Mouse (Mus musculus) limb, embryonic 11.5 days (tissue): ENCODE measurements around the gene Tifa. TPM values are rescaled to one million over a fixed set of nuclear protein-coding genes. Genes with fewer than 3 reads are reported as not detected.

ENCODE experiments used
- ATAC-seq: fragments of 200-750 bp; cut with Nextera tagmentation; 2 replicates; pipeline ENCODE4 v1.8.0; 2017; ENCODE audit warnings: low read depth; ENCODE audit not compliant: insufficient number of reproducible peaks, low FRiP score, low TSS enrichment
- DNase-seq: peaks from one replicate; pipeline ENCODE4 v3.0.0-alpha.2; 2015; ENCODE audit warnings: low spot score
- H3K27ac ChIP-seq: fragments of 300-500 bp; sonication (generic); replicated peaks from 2 replicates; pipeline ENCODE4 v1.5.1; 2014; ENCODE audit warnings: low read depth, mild to moderate bottlenecking, low read length
- H3K27me3 ChIP-seq: fragments of 300-500 bp; sonication (generic); 2 replicates; pipeline ENCODE4 v1.6.1; 2014; ENCODE audit warnings: mild to moderate bottlenecking, low read length, mixed read lengths; ENCODE audit not compliant: control insufficient read depth, insufficient read depth
- H3K36me3 ChIP-seq: fragments of 300-500 bp; sonication (generic); 2 replicates; pipeline ENCODE4 v1.6.1; 2014; ENCODE audit warnings: mild to moderate bottlenecking, low read length, moderate library complexity, mixed read lengths; ENCODE audit not compliant: control insufficient read depth, insufficient read depth
- H3K4me1 ChIP-seq: fragments of 300-500 bp; sonication (generic); 2 replicates; pipeline ENCODE4 v1.6.1; 2014; ENCODE audit warnings: low read length, mixed read lengths; ENCODE audit not compliant: control insufficient read depth, insufficient read depth
- H3K4me2 ChIP-seq: fragments of 300-500 bp; sonication (generic); 2 replicates; pipeline ENCODE4 v1.6.1; 2014; ENCODE audit warnings: low read depth, mild to moderate bottlenecking, moderate library complexity; ENCODE audit not compliant: severe bottlenecking
- H3K4me3 ChIP-seq: fragments of 300-500 bp; sonication (generic); 2 replicates; pipeline ENCODE4 v1.5.1; 2014; ENCODE audit warnings: low read depth, low read length
- H3K9ac ChIP-seq: fragments of 300-500 bp; sonication (generic); 2 replicates; pipeline ENCODE4 v1.6.1; 2014; ENCODE audit warnings: mild to moderate bottlenecking, low read length
- H3K9me3 ChIP-seq: fragments of 300-500 bp; sonication (generic); 2 replicates; pipeline ENCODE4 v1.6.1; 2016; ENCODE audit warnings: low read length; ENCODE audit not compliant: control insufficient read depth
- WGBS: fragments of 180-500 bp; shearing (Covaris S2); extraction: QIAGEN DNeasy Blood & Tissue Kit; methylation state at CpG from one replicate; pipeline ENCODE4 v1.1.7; 2014; 5-methylcytosine and 5-hydroxymethylcytosine counted together
- polyA plus RNA-seq: library from polyadenylated mRNA; unstranded; fragments of >200 nt; fragmentation: Nextera tagmentation; extraction: Ambion mirVana; gene quantifications from 2 replicates; pipeline ENCODE4 v1.2.1, GENCODE M21; 2014

Gene Tifa
- polyA plus RNA-seq, 1 experiment from 2014 or later: 2.0 TPM

DNA sequence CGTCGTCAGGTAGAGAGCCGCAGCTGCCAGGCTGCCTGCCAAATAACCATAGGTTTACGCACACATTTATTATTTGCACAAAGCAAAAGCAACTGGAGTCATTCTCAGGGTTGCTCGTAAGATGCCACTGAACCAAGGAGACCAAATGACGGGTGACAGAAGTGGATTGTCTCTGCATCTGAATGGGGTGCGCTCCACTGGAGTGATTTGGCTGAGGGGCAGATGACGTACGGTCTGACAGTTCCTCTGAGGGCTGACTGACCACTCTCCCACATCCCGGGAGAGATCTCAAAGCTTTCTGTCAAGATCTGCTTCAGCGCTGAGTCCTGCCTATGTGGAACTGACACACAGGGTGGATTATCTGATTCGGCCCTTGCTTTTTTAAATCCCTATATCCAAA lies 15.5 kb downstream of the Tifa start:
- Histone ChIP-seq H3K27me3 (no peaks in the 10 kb centered on the region), H3K4me1 (no peaks in the 10 kb centered on the region), H3K4me3 (no peak overlapping the region), H3K9me3 (no peaks in the 10 kb centered on the region), H3K9ac (no peak overlapping the region), H3K27ac (no peak overlapping the region), H3K36me3 (no peaks in the 10 kb centered on the region; the same call in 1 of the 2 replicates), H3K4me2 (no peak overlapping the region)
- 91% methylated on average over 12 of the region's 12 CpGs for WGBS
- no peak for ATAC-seq
- DNase-seq: no peak

DNA sequence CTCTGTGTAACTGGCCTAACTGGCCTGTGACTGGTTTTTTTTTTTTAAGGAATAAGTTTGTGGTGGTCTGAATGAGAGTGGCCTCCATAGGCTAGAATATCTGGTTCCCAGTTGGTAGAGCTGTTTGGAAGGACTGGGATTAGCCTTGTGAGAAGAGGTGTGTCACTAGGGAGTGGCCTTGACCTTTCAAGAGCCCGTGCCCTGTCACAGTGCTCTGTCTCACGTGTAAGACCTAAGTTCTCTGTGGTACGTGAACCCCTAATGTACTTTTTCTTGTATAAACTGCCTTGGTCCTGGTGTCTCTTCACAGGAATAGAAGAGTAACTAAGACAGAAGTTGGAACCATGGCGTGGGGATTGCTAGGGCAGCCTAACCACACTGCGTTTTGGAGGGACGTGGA lies 16.4 kb downstream of the Tifa start:
- Histone ChIP-seq H3K36me3 (no peaks in the 10 kb centered on the region; the same call in 1 of the 2 replicates), H3K27me3 (no peaks in the 10 kb centered on the region), H3K9me3 (no peaks in the 10 kb centered on the region), H3K4me1 (no peaks in the 10 kb centered on the region), H3K9ac (no peak overlapping the region), H3K27ac (no peak overlapping the region), H3K4me2 (no peak overlapping the region), H3K4me3 (no peak overlapping the region)
- ATAC-seq: no peak
- 91% methylated on average over 6 of the region's 6 CpGs for WGBS
- DNase-seq: no peak

DNA sequence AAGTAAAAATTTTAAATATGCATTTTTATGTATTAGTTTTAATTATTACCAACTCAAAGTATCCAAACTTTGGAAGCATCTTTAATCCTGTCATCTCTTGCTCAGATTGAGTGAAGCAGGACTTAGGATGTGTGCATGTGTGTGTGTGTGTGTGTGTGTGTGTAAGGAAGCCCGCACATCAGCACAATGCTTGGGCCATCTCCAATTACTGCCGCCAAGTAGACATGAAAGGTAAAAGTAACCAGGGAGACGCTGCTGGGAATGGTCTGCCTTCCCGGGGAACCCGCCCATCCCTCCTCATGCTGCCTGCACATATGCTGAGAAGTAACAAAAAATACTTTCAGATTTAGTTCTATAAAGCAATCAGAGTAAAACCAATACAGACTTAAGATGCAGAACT lies 18.2 kb downstream of the Tifa start:
- no peak for DNase-seq
- no peak for ATAC-seq
- Histone ChIP-seq H3K4me2 (no peak overlapping the region), H3K9me3 (no peaks in the 10 kb centered on the region), H3K27ac (no peak overlapping the region), H3K27me3 (no peaks in the 10 kb centered on the region), H3K4me1 (no peaks in the 10 kb centered on the region), H3K4me3 (no peak overlapping the region), H3K9ac (no peak overlapping the region), H3K36me3 (no peaks in the 10 kb centered on the region; the same call in 1 of the 2 replicates)
- 70% methylated on average over 5 of the region's 5 CpGs for WGBS

DNA sequence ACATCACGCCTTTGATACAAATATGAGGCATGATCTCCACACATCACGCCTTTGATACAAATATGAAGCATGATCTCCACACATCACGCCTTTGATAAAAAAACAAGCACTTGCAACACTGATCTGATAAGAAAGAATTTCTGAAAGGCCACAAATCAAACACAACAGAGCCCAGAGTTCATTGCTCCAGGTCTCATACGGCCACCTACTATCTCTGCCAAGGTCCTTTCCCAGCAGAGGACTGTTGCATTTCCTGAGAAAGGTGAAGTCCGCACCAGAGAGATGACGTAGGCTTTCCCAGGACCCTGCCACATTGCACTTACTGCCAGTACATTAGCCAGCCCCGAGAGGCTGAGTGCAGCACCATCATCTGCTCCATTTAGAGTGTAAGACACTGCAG lies 19.5 kb downstream of the Tifa start:
- WGBS: 89% methylated on average over 7 of the region's 7 CpGs
- ATAC-seq: no peak
- H3K27ac ChIP-seq: no peak overlapping the region
- H3K9me3 ChIP-seq: no peaks in the 10 kb centered on the region
- H3K4me1 ChIP-seq: no peaks in the 10 kb centered on the region
- no peak overlapping the region for H3K4me3 ChIP-seq
- H3K36me3 ChIP-seq: no peaks in the 10 kb centered on the region; the same call in 1 of the 2 replicates
- DNase-seq: no peak
- H3K27me3 ChIP-seq: no peaks in the 10 kb centered on the region
- H3K4me2 ChIP-seq: no peak overlapping the region
- no peak overlapping the region for H3K9ac ChIP-seq

DNA sequence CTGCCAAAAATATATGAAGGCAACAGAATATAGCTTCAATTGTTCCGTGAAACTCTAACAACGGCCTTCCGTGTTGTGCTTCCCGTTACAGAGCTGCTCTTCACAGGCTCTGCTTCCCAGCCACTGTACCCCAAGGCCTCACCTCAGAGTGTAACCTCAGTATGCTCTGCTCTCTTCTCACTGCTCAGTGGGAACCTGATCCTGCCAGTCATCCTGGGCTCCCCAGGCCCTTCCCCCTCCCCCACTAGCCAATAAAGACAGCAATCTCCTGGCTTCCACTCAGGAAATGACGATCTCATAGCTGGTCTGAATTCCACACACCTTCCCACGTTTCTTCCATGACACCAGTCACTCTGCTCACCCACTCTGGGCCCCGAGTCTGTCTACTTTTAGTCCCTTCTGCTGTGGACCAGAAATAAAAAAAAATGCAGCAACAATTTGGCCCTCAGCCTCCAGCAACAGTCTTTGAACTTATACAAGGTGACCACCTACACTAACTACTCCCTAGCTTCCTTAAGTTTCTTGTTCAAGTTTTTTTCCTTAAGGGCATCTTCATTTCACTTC lies 27.6 kb downstream of the Tifa start:
- DNase-seq (no peak), ATAC-seq (no peak)
- Histone ChIP-seq H3K4me3 (no peak overlapping the region), H3K27ac (no peak overlapping the region), H3K36me3 (peaks cover 5% of the 10 kb centered on the region; the same call in 1 of the 2 replicates), H3K4me2 (no peak overlapping the region), H3K4me1 (peaks cover 9% of the 10 kb centered on the region; the same call in 1 of the 2 replicates), H3K27me3 (no peaks in the 10 kb centered on the region), H3K9me3 (no peaks in the 10 kb centered on the region), H3K9ac (no peak overlapping the region)
- 62% methylated on average over 7 of the region's 7 CpGs for WGBS

DNA sequence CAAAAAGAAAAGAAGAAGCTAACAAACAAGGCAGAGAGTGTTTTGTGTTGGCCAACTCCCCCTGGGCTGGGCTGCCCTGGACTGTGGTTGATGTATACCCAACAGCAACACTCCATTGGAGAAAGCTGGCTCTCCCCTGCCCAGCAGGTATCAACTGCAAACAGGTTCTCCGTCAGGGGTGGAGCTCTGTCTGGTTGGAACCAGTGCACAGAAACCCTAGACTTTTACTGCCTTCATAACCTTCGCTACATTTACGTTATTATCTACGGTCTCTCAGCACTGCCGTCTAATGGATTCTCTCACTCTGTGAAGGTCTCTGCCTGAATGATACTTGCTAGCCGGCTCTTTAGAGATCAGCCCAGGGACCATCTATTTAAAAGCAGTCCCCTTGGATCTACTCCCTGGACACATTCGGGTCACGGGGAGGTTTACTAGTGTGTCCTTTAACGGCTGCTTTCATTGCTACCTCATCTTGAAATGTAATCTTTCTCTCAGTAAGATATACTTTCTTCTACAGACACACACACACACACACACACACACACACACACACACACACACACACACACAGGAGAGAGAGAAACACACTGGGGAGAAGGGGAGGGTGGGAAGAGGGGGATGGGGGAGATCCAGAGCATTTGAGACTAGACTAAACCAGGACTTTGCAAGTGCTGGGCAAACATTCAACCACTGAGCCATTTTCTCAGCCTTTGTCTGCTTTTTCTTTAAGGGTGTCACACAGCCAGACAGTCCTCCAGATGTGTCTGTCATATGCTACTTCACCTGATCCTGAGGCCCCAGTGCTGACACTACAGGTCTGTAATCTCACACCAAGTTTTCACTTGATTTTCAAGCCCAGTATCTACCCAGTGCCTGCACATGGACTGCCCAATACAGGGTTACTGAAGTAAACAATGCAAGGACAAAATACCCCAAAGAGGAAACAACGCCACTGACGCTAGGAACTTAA lies 29.4 kb downstream of the Tifa start:
- Histone ChIP-seq H3K4me3 (no peak overlapping the region), H3K27ac (no peak overlapping the region), H3K4me1 (peaks cover 9% of the 10 kb centered on the region; the same call in 1 of the 2 replicates), H3K36me3 (peaks cover 7% of the 10 kb centered on the region; the same call in 1 of the 2 replicates), H3K9ac (no peak overlapping the region), H3K9me3 (no peaks in the 10 kb centered on the region), H3K27me3 (no peaks in the 10 kb centered on the region), H3K4me2 (no peak overlapping the region)
- DNase-seq: no peak
- ATAC-seq: no peak
- WGBS: 74% methylated on average over 11 of the region's 11 CpGs

DNA sequence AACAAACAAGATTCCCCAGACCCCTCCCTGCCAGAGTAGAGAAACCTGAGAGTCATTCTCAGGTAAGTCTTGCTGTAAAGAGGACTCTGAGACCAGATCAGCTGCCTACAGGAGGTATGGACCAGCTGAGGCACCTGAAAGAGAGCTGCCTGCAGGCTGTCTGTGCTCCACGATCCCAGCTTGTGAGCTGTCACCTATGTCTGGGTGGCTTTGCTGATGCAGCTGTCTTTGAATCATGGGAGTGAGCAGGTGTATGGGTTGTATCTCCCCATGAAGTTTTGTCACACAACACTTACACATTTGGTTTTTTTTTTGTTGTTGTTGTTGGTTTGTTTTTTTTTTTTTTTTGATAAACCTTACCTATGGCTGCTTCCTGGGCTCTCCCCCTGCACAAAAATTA lies 30.8 kb downstream of the Tifa start:
- peaks cover 7% of the 10 kb centered on the region; the same call in 1 of the 2 replicates for H3K36me3 ChIP-seq
- peaks cover 12% of the 10 kb centered on the region; the same call in 1 of the 2 replicates for H3K4me1 ChIP-seq
- H3K4me2 ChIP-seq: no peak overlapping the region
- DNase-seq: no peak
- WGBS: 84% methylated on average over 1 of the region's 1 CpGs
- H3K9me3 ChIP-seq: no peaks in the 10 kb centered on the region
- H3K27me3 ChIP-seq: no peaks in the 10 kb centered on the region
- ATAC-seq: no peak
- H3K27ac ChIP-seq: no peak overlapping the region
- H3K4me3 ChIP-seq: no peak overlapping the region
- H3K9ac ChIP-seq: no peak overlapping the region

DNA sequence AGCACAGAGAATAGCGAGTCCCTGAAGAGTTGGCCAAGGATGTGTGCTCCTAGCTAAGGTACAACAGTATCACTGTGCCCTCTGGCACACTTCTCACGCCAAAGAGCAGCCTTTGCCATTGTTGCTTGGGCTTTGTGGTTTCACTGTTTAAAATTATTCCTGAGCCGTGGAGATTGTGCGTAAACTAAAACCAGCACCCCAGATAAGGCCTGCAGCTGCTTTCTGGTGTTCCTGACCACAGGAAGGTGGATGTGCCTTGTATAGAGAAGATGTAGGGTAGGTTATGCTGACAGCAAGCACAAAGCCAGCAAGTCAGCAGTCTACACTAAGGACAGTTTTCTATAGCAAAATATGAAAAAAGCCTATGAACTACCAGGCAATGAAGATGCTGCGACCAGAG lies 31.6 kb downstream of the Tifa start:
- ATAC-seq (no peak), DNase-seq (no peak)
- Histone ChIP-seq H3K27ac (no peak overlapping the region), H3K4me1 (peaks cover 12% of the 10 kb centered on the region; the same call in 1 of the 2 replicates), H3K4me2 (no peak overlapping the region), H3K9ac (no peak overlapping the region), H3K4me3 (no peak overlapping the region), H3K36me3 (peaks cover 7% of the 10 kb centered on the region; the same call in 1 of the 2 replicates), H3K27me3 (no peaks in the 10 kb centered on the region), H3K9me3 (no peaks in the 10 kb centered on the region)
- WGBS: 87% methylated on average over 5 of the region's 5 CpGs
